In genomic region chr10:127266112-127267091, GRCm38 (mm10) we compare ENCODE assay signal across 8 mouse cellular contexts. TPM values are rescaled to one million over a fixed set of nuclear protein-coding genes. Genes with fewer than 3 reads are reported as not detected.
DNase-seq lines count a peak whose midpoint lies in the region; ATAC-seq and TF ChIP-seq lines count a peak whose summit lies in the region.

TSS of gene Dctn2 (plus strand) at chr10:127266368.

- peak within 1 kb of the TSS; percentile 82 for H3K4me3 ChIP-seq in cortical plate, adult 2 months (ENCODE audit: insufficient read depth, low read length)

- peak; percentile 89 for DNase-seq in gastrocnemius, postnatal 10 days
- DNase-seq in induced T-regulatory cell, adult 2 months (ENCODE audit: low read depth): peak; percentile 96
- DNase-seq in left cerebral cortex, adult 9 months (ENCODE audit: low spot score in 2 of 2): peak; percentile 92 to 96
- peak; percentile 95 for DNase-seq in right cerebral cortex, postnatal 14 days
- peak; percentile 91 to 95 for DNase-seq in urinary bladder, postnatal 36 days (ENCODE audit: low spot score in 2 of 2)

- no peak within 1 kb of the TSS for H3K27ac ChIP-seq in cortical plate, adult 2 months (ENCODE audit: insufficient read depth, low read length)

- peaks cover 8% of the 10 kb centered on the region for H3K4me1 ChIP-seq in cortical plate, adult 2 months (ENCODE audit: control insufficient read depth, insufficient read depth, low read length)

- TF ChIP-seq POLR2A in cortical plate, adult 2 months (IDR thresholded peaks at IDR 0.05; ENCODE audit: extremely low read depth, insufficient read depth, low read length): no peak; the same call in 1 of the 2 replicates

- TF ChIP-seq CTCF in cortical plate, adult 2 months (IDR thresholded peaks at IDR 0.05; ENCODE audit: extremely low read depth, insufficient read depth, low read length): no peak

- peak; percentile 99 for ATAC-seq in activated CD4-positive, CD25-positive, alpha-beta regulatory T cell, adult 4 months
- ATAC-seq in megakaryocyte progenitor cell, adult 5-6 weeks (replicated peaks; ENCODE audit: poor library complexity): peak; percentile 96

RNA-seq across cellular contexts. Expression of gene Dctn2, which starts in this region (rescaled TPM):
- polyA plus RNA-seq in activated CD4-positive, CD25-positive, alpha-beta regulatory T cell, adult 4 months (2017; shearing (Covaris generic)): 10 to 100 TPM; 55.4 to 60.6 TPM
- 304 and 309 TPM in 2 replicates for polyA plus RNA-seq in cortical plate, adult 2 months (2012; rRNA removed)
- 100 to 1,000 TPM; 117 to 120 TPM for total RNA-seq in gastrocnemius, postnatal 10 days (2021)
- total RNA-seq in megakaryocyte progenitor cell, adult 5-6 weeks (2015): 63.6 and 66.8 TPM in 2 replicates
- 87.4 and 101 TPM in 2 replicates for total RNA-seq in megakaryocyte progenitor cell, adult 5-6 weeks (2017)
